Mouse (Mus musculus) adrenal gland, adult 8-10 months (tissue): ENCODE measurements around the gene Naip6. TPM values are rescaled to one million over a fixed set of nuclear protein-coding genes. Genes with fewer than 3 reads are reported as not detected.
"Not testable (repeated sequence)": the region's sequence is repeated elsewhere in the genome, so short reads cannot be mapped to it uniquely, and the experiment has no call there.

Source experiments
- DNase-seq: peaks from one replicate; pipeline ENCODE4 v3.0.0; 2022
- total RNA-seq, 4 experiments: library from RNA; stranded (reverse); gene quantifications; 2 replicates each; pipeline ENCODE4 v1.2.4; 2022

The Naip6 gene
- total RNA-seq: 1 to 10 TPM in 1 of 4 experiments, under 1 TPM in 3; 0.23 to 1.2 (median 0.43) TPM

DNA sequence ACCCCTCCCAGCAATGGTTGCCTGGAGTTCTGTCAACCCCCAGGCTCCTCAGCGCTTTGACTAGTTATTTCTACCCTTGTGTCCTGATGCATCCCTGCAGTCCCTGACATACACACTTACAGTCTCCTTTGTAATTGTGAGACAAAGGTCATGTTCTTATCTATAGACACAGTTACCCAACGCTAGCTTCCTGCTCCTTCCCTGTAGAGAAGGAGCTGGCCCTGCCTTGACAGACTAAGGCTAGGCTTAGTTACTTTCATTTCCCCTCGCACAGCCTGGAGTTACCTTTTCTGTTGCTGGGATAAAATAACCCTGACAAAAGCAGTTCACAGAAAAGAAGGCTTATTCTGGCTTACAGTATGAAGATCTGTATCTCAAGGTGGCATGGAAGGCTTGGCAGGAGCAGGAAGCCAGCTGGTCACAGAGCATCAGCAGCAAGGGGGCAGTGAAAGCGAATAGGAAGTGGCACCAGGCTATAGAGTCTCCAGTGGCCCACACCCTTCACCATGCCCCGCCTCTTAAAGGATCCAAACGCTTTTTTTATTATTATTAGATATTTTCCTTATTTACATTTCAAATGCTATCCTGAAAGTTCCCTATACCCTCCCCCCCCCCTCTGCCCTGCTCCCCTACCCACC is at the start of gene Naip6:
TSS of gene Naip6 (minus strand) at position 419 of the 638 bp plus-strand sequence.
- DNase-seq: not testable (repeated sequence)

GRCm38 (mm10) chr13:100352315-100352714 is 34.8 kb upstream of the Naip6 start:
- not testable (repeated sequence) for DNase-seq

DNA sequence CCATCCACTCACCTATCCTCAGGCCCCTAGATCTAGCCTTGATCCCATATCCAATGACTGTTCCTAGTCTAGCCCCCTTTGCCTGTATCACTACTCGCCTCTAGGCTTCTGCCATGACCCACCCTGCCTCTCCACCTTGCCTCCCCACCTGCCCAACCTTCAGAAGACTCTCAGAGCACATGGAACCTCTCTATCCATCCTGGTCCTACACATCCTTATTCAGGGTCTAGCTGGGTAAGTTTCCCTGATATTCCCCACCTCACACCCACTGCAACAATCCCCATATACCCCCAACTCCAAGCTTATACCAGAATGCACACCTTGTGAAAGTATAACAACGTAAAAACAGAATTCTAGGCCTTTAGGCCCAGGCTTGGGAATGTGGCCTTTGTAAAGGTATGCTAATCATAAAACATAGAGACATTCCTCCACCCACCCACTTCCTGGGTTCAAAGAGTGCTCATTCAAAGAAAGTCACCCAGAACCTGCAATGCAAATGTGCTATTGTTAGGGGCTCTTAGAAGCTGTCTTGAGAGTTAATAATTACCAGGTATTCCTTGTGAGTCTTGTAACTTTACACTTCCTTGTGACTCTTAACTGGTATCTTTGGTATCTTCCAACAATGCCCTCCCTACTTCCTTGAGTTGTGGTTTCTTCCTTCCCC is 32.2 kb upstream of the Naip6 start:
- not testable (repeated sequence) for DNase-seq

DNA sequence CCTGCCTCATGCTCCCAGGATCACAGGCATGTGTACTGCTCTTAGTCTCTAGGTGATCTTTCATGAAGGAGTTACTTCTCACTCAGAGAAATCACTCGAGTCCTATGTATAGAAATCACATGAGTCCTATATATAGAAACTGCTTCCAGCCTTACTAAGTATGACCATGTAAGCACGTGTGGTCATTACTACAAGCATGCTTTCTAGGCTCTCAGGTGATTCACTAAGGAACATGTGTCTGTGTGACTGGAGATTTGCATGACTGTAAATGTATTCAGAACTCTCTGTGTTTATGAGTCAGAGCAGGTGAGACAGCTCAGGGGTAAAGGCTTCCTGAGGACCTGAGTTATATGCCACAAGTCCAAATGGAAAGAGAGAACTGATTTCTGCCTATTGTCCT is 24.3 kb upstream of the Naip6 start:
- no peak for DNase-seq

GRCm38 (mm10) chr13:100331728-100332127 is 14.3 kb upstream of the Naip6 start:
- not testable (repeated sequence) for DNase-seq

DNA sequence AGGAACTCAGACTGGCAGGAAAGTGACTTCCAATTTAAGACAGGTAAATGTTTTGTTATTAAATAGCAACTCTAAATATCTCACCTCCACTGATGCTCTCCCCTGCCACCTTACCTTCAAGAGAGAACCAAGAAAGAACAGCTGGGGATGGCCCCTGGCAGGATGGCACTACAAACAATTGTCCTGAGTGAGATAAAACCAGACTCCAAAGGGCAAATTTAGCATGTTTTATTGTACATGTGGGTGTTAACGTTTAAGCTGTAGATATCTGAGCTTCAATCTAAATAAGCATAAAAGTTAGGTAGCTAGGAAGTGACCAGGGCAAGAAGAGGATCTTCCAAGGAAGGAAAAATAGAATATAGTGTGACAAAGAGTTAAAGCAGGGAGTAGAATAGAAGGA is 11.4 kb upstream of the Naip6 start:
- DNase-seq: not testable (repeated sequence)

GRCm38 (mm10) chr13:100328029-100328428 is 10.6 kb upstream of the Naip6 start:
- DNase-seq: not testable (repeated sequence)

GRCm38 (mm10) chr13:100322266-100322837 is 4.9 kb upstream of the Naip6 start:
- DNase-seq: not testable (repeated sequence)

GRCm38 (mm10) chr13:100284611-100285010 is 32.9 kb downstream of the Naip6 start:
- DNase-seq: no peak

DNA sequence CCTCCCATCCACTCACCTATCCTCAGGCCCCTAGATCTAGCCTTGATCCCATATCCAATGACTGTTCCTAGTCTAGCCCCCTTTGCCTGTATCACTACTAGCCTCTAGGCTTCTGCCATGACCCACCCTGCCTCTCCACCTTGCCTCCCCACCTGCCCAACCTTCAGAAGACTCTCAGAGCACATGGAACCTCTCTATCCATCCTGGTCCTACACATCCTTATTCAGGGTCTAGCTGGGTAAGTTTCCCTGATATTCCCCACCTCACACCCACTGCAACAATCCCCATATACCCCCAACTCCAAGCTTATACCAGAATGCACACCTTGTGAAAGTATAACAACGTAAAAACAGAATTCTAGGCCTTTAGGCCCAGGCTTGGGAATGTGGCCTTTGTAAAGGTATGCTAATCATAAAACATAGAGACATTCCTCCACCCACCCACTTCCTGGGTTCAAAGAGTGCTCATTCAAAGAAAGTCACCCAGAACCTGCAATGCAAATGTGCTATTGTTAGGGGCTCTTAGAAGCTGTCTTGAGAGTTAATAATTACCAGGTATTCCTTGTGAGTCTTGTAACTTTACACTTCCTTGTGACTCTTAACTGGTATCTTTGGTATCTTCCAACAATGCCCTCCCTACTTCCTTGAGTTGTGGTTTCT is 45.9 kb downstream of the Naip6 start:
- DNase-seq: not testable (repeated sequence)

- not testable (repeated sequence) for DNase-seq
Measured at GRCm38 (mm10) chr13:100256996-100257395, 60.5 kb downstream of the Naip6 start.

- DNase-seq: not testable (repeated sequence)
Measured at GRCm38 (mm10) chr13:100255925-100256324, 61.5 kb downstream of the Naip6 start.

DNA sequence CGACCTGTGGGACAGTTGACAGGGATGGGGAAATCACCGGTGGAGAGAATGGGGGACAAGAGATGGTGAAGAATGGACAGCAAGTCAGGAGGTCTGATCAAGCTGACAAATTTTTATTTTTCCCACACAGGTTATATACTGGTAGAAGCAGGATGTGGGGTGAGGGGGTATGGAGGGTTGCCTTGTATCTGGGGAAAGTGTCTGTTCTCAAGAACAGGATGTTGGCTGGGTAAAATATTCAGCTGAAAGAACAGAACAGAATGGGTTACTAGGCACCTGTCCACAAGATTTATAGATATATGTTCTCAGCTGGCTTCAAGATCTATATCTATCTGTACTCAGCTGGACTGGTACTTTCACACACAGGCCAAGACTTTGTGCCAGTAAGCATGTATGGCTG is 65.6 kb downstream of the Naip6 start:
- not testable (repeated sequence) for DNase-seq

DNA sequence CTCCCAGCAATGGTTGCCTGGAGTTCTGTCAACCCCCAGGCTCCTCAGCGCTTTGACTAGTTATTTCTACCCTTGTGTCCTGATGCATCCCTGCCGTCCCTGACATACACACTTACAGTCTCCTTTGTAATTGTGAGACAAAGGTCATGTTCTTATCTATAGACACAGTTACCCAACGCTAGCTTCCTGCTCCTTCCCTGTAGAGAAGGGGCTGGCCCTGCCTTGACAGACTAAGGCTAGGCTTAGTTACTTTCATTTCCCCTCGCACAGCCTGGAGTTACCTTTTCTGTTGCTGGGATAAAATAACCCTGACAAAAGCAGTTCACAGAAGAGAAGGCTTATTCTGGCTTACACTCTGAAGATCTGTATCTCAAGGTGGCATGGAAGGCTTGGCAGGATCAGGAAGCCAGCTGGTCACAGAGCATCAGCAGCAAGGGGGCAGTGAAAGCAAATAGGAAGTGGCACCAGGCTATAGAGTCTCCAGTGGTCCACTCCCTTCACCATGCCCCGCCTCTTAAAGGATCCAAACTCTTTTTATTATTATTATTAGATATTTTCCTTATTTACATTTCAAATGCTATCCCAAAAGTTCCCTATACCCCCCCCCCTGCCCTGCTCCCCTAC is 70.5 kb downstream of the Naip6 start:
- not testable (repeated sequence) for DNase-seq

DNA sequence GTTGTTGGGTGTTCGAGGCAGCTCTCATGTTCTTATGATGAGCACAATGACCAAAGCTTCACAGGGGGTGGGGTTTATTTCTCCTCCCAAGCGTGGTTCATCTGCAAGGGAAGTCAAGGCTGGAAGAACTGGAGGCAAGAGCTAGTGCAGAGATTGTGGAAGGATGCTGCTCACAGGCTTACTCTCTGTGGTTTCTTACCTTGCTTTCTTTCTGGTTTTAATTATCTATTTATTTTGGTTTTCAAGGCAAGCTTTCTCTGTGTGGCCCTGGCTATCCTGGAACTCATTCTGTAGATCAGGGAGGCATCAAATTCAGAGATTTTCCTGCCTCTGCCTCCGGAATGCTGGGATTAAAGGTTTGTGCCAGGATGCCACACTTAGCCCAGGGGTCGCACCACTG is 71.3 kb downstream of the Naip6 start, which contains the start of gene Naip5:
TSS of gene Naip5 (minus strand) at position 101 of the 400 bp plus-strand sequence.
- not testable (repeated sequence) for DNase-seq

- DNase-seq: peak; percentile 35
Measured at GRCm38 (mm10) chr13:100243702-100244101, 73.8 kb downstream of the Naip6 start.

Other genes starting within 250 kb of the Naip6 start
- gene Bdp1, start 213.6 kb downstream of the Naip6 start, total RNA-seq: 10 to 100 TPM; 26.9 to 35.3 (median 30.5) TPM
- 10 to 100 TPM in 2 of 4 experiments, 1 to 10 TPM in 2; 7.7 to 20.8 (median 10.1) TPM for gene Serf1, start 209.7 kb downstream of the Naip6 start, total RNA-seq
- gene Smn1, start 192.8 kb downstream of the Naip6 start, total RNA-seq: 10 to 100 TPM; 27.5 to 48.1 (median 39.0) TPM
- 1 to 10 TPM; 1.7 to 3.2 (median 2.6) TPM for gene Naip2, start 115.6 kb downstream of the Naip6 start, total RNA-seq
- 1 to 10 TPM; 2.7 to 8.3 (median 5.7) TPM for gene Naip5, start 71.4 kb downstream of the Naip6 start, total RNA-seq
- gene Naip1, start 135.2 kb upstream of the Naip6 start, total RNA-seq: under 1 TPM in 3 of 4 experiments, not detected in 1; 0.06 to 0.08 (median 0.07) TPM
- 10 to 100 TPM; 31.7 to 42.7 (median 35.5) TPM for gene Gtf2h2, start 174.9 kb upstream of the Naip6 start, total RNA-seq
- 10 to 100 TPM in 2 of 4 experiments, 1 to 10 TPM in 2; 6.6 to 28.6 (median 16.7) TPM for gene Ocln, start 235.0 kb upstream of the Naip6 start, total RNA-seq